Mouse (Mus musculus) lung, embryonic 15.5 days (tissue): ENCODE measurements around the gene Gga2. TPM values are rescaled to one million over a fixed set of nuclear protein-coding genes. Genes with fewer than 3 reads are reported as not detected.
A peak's percentile ranks its signal among the peaks of the same experiment; 100 is the strongest.

Source experiments
- ATAC-seq: fragments of 200-750 bp; cut with Nextera tagmentation; 2 replicates; pipeline ENCODE4 v1.8.0; 2017; ENCODE audit warnings: moderate number of reproducible peaks, borderline replicate concordance; ENCODE audit not compliant: low FRiP score, low TSS enrichment; ENCODE audit errors: extremely low read depth
- H3K27ac ChIP-seq: fragments of 300-500 bp; sonication (generic); 2 replicates; pipeline ENCODE4 v1.5.1; 2015; ENCODE audit warnings: moderate library complexity, mild to moderate bottlenecking, inconsistent platforms
- H3K27me3 ChIP-seq: fragments of 300-500 bp; sonication (generic); 2 replicates; pipeline ENCODE4 v1.6.1; 2015; ENCODE audit warnings: inconsistent platforms
- H3K36me3 ChIP-seq: fragments of 300-500 bp; sonication (generic); 2 replicates; pipeline ENCODE4 v1.6.1; 2015; ENCODE audit warnings: inconsistent platforms
- H3K4me1 ChIP-seq: fragments of 300-500 bp; sonication (generic); 2 replicates; pipeline ENCODE4 v1.6.1; 2015; ENCODE audit warnings: inconsistent platforms
- H3K4me2 ChIP-seq: fragments of 300-500 bp; sonication (generic); 2 replicates; pipeline ENCODE4 v1.6.1; 2015; ENCODE audit warnings: inconsistent platforms, mild to moderate bottlenecking, moderate library complexity
- H3K4me3 ChIP-seq: fragments of 300-500 bp; sonication (generic); 2 replicates; pipeline ENCODE4 v1.5.1; 2015; ENCODE audit warnings: mild to moderate bottlenecking, inconsistent platforms
- H3K9ac ChIP-seq: fragments of 300-500 bp; sonication (generic); 2 replicates; pipeline ENCODE4 v1.6.1; 2015; ENCODE audit warnings: inconsistent platforms
- H3K9me3 ChIP-seq: fragments of 300-500 bp; sonication (generic); 2 replicates; pipeline ENCODE4 v1.6.1; 2016; ENCODE audit warnings: inconsistent platforms
- WGBS: fragments of 180-500 bp; shearing (Covaris S2); methylation state at CpG from one replicate; pipeline ENCODE4 v1.1.7; 2015; 5-methylcytosine and 5-hydroxymethylcytosine counted together
- polyA plus RNA-seq: library from polyadenylated mRNA; unstranded; fragments of >200 nt; fragmentation: Nextera tagmentation; extraction: Ambion mirVana; gene quantifications from 2 replicates; pipeline ENCODE4 v1.2.1, GENCODE M21; 2015

The Gga2 gene
- polyA plus RNA-seq, 1 experiment from 2014 or later: 84.9 TPM

- Histone ChIP-seq H3K4me2 (no peak overlapping the region), H3K27ac (peak overlapping the region; percentile 77)
- no peak; the same call in 1 of the 2 replicates for ATAC-seq
These were observed 73.5 kb downstream of the Gga2 start for GRCm38 (mm10) chr7:121947513-121947912.

GRCm38 (mm10) chr7:121946196-121946595 lies 74.8 kb downstream of the Gga2 start:
- H3K4me3 ChIP-seq: no peak overlapping the region
- no peaks in the 10 kb centered on the region for H3K9me3 ChIP-seq
- H3K4me2 ChIP-seq: no peak overlapping the region
- WGBS: 75% methylated on average over 5 of the region's 5 CpGs
- peaks cover 20% of the 10 kb centered on the region; the same call in 1 of the 2 replicates for H3K36me3 ChIP-seq
- no peak for ATAC-seq
- H3K27me3 ChIP-seq: no peaks in the 10 kb centered on the region
- H3K9ac ChIP-seq: no peak overlapping the region
- H3K27ac ChIP-seq: 0 out of 2 replicates have a peak overlapping the region, but pooled peaks have one; percentile 41
- no peaks in the 10 kb centered on the region; the same call in 1 of the 2 replicates for H3K4me1 ChIP-seq

More at GRCm38 (mm10) chr7:121947513-121947912, 73.5 kb downstream of the Gga2 start:
- Histone ChIP-seq H3K36me3 (peaks cover 21% of the 10 kb centered on the region; the same call in 1 of the 2 replicates), H3K9me3 (no peaks in the 10 kb centered on the region), H3K4me1 (no peaks in the 10 kb centered on the region), H3K9ac (no peak overlapping the region), H3K4me3 (no peak overlapping the region), H3K27me3 (no peaks in the 10 kb centered on the region)
- 55% methylated on average over 4 of the region's 4 CpGs for WGBS

GRCm38 (mm10) chr7:121942371-121942770 lies 78.7 kb downstream of the Gga2 start:
- 74% methylated on average over 2 of the region's 2 CpGs for WGBS
- Histone ChIP-seq H3K4me1 (peaks cover 33% of the 10 kb centered on the region), H3K27me3 (no peaks in the 10 kb centered on the region), H3K9me3 (no peaks in the 10 kb centered on the region), H3K4me3 (no peak overlapping the region), H3K36me3 (0 out of 2 replicates have a peak, but pooled peaks cover 8% of the 10 kb centered on the region), H3K4me2 (no peak overlapping the region), H3K27ac (peak overlapping the region; percentile 87), H3K9ac (no peak overlapping the region)
- no peak for ATAC-seq

- Histone ChIP-seq H3K9me3 (no peaks in the 10 kb centered on the region), H3K4me1 (peaks cover 40% of the 10 kb centered on the region), H3K27ac (peak overlapping the region; percentile 87), H3K4me3 (no peak overlapping the region), H3K9ac (no peak overlapping the region), H3K27me3 (no peaks in the 10 kb centered on the region), H3K36me3 (0 out of 2 replicates have a peak, but pooled peaks cover 8% of the 10 kb centered on the region), H3K4me2 (peak overlapping the region; percentile 9; the same call in 1 of the 2 replicates)
- ATAC-seq: peak; percentile 30; the same call in 1 of the 2 replicates
- 59% methylated on average over 3 of the region's 3 CpGs for WGBS
These were observed 79.4 kb downstream of the Gga2 start for GRCm38 (mm10) chr7:121941640-121942039.

- 59% methylated on average over 3 of the region's 3 CpGs for WGBS
- no peaks in the 10 kb centered on the region for H3K9me3 ChIP-seq
- H3K9ac ChIP-seq: no peak overlapping the region
- peak overlapping the region; percentile 87 for H3K27ac ChIP-seq
- no peaks in the 10 kb centered on the region for H3K27me3 ChIP-seq
- H3K4me2 ChIP-seq: 0 out of 2 replicates have a peak overlapping the region, but pooled peaks have one; percentile 9
- ATAC-seq: peak; percentile 82
- H3K4me1 ChIP-seq: peaks cover 45% of the 10 kb centered on the region
- H3K36me3 ChIP-seq: 0 out of 2 replicates have a peak, but pooled peaks cover 6% of the 10 kb centered on the region
- H3K4me3 ChIP-seq: no peak overlapping the region
These were observed 80.0 kb downstream of the Gga2 start for GRCm38 (mm10) chr7:121941016-121941415.

- no peak overlapping the region for H3K4me2 ChIP-seq
- peak overlapping the region; percentile 87 for H3K27ac ChIP-seq
- peaks cover 45% of the 10 kb centered on the region for H3K4me1 ChIP-seq
- 19% methylated on average over 4 of the region's 4 CpGs for WGBS
- H3K36me3 ChIP-seq: 0 out of 2 replicates have a peak, but pooled peaks cover 6% of the 10 kb centered on the region
- H3K4me3 ChIP-seq: no peak overlapping the region
- no peak overlapping the region for H3K9ac ChIP-seq
- H3K27me3 ChIP-seq: no peaks in the 10 kb centered on the region
- no peaks in the 10 kb centered on the region for H3K9me3 ChIP-seq
- ATAC-seq: peak; percentile 31; the same call in 1 of the 2 replicates
These were observed 81.3 kb downstream of the Gga2 start for GRCm38 (mm10) chr7:121939729-121940128.

- peak overlapping the region; percentile 87 for H3K27ac ChIP-seq
- no peak overlapping the region for H3K4me3 ChIP-seq
- no peak overlapping the region for H3K9ac ChIP-seq
- WGBS: 44% methylated on average over 6 of the region's 6 CpGs
- H3K4me1 ChIP-seq: peaks cover 47% of the 10 kb centered on the region
- no peaks in the 10 kb centered on the region for H3K9me3 ChIP-seq
- H3K4me2 ChIP-seq: no peak overlapping the region
- ATAC-seq: no peak
- 0 out of 2 replicates have a peak, but pooled peaks cover 6% of the 10 kb centered on the region for H3K36me3 ChIP-seq
- no peaks in the 10 kb centered on the region for H3K27me3 ChIP-seq
These were observed 81.8 kb downstream of the Gga2 start for GRCm38 (mm10) chr7:121939244-121939643.

GRCm38 (mm10) chr7:121938124-121938891 lies 82.7 kb downstream of the Gga2 start:
- H3K9me3 ChIP-seq: no peaks in the 10 kb centered on the region
- H3K36me3 ChIP-seq: 0 out of 2 replicates have a peak, but pooled peaks cover 1% of the 10 kb centered on the region
- H3K4me3 ChIP-seq: no peak overlapping the region
- no peak overlapping the region for H3K4me2 ChIP-seq
- H3K27me3 ChIP-seq: no peaks in the 10 kb centered on the region
- ATAC-seq: no peak
- peaks cover 53% of the 10 kb centered on the region for H3K4me1 ChIP-seq
- WGBS: 72% methylated on average over 8 of the region's 8 CpGs
- H3K9ac ChIP-seq: no peak overlapping the region
- H3K27ac ChIP-seq: no peak overlapping the region

- H3K4me3 ChIP-seq: no peak overlapping the region
- H3K9me3 ChIP-seq: no peaks in the 10 kb centered on the region
- H3K4me1 ChIP-seq: peaks cover 57% of the 10 kb centered on the region
- H3K36me3 ChIP-seq: no peaks in the 10 kb centered on the region
- H3K4me2 ChIP-seq: no peak overlapping the region
- H3K9ac ChIP-seq: no peak overlapping the region
- peak overlapping the region; percentile 13; the same call in 1 of the 2 replicates for H3K27ac ChIP-seq
- no peak for ATAC-seq
- H3K27me3 ChIP-seq: no peaks in the 10 kb centered on the region
- WGBS: 60% methylated on average over 14 of the region's 14 CpGs
These were observed 84.0 kb downstream of the Gga2 start for GRCm38 (mm10) chr7:121936861-121937630.
